ENCODE assay signal across 9 mouse cellular contexts in genomic region chr2:24863010-24863409, GRCm38 (mm10). TPM values are rescaled to one million over a fixed set of nuclear protein-coding genes. Genes with fewer than 3 reads are reported as not detected.
DNase-seq lines count a peak whose midpoint lies in the region; ATAC-seq and TF ChIP-seq lines count a peak whose summit lies in the region.
"Had no signal": no experiment of that assay in that cellular context is flagged by ENCODE, and none has a peak within 500 bp of the region (broad histone marks: within the 10 kb centered on the region; RNA-seq: fewer than 3 reads in every experiment).

No protein-coding gene starts in this region.

- H3K9me3 ChIP-seq in intestine, embryonic 15.5 days = no peaks in the 10 kb centered on the region
- H3K9me3 ChIP-seq: lung, embryonic 15.5 days had no signal

- peak; percentile 57; the same call in 1 of the 2 replicates for ATAC-seq in megakaryocyte progenitor cell, adult 5-6 weeks (replicated peaks; ENCODE audit: poor library complexity)
- no peak for ATAC-seq in intestine, embryonic 15.5 days

- H3K36me3 ChIP-seq in heart, adult 2 months (ENCODE audit: control insufficient read depth, insufficient read depth, low read length) = no peaks in the 10 kb centered on the region
- H3K36me3 ChIP-seq in intestine, embryonic 15.5 days = peaks cover 11% of the 10 kb centered on the region

- no peak overlapping the region for H3K27ac ChIP-seq in heart, adult 2 months
- no peak overlapping the region for H3K27ac ChIP-seq in bone marrow, adult 2 months (ENCODE audit: control insufficient read depth, insufficient read depth, low read depth, low read length, poor library complexity)
- no peak overlapping the region for H3K27ac ChIP-seq in intestine, embryonic 15.5 days
- H3K27ac ChIP-seq: lung, embryonic 15.5 days had no signal

- WGBS in heart, adult 2 months = 86% methylated on average over 8 of the region's 8 CpGs
- WGBS in bone marrow, adult 2 months = 77% methylated on average over 8 of the region's 8 CpGs
- 82% methylated on average over 8 of the region's 8 CpGs for WGBS in intestine, embryonic 15.5 days

- H3K9ac ChIP-seq in heart, adult 2 months (ENCODE audit: low read depth, low read length) = no peak overlapping the region
- H3K9ac ChIP-seq in intestine, embryonic 15.5 days = no peak overlapping the region
- H3K9ac ChIP-seq: lung, embryonic 15.5 days had no signal

- TF ChIP-seq EP300 in heart, adult 2 months (IDR thresholded peaks at IDR 0.05; ENCODE audit: insufficient read depth, low read depth, low read length) = no peak

- H3K79me2 ChIP-seq in heart, adult 2 months (replicated peaks; ENCODE audit: control insufficient read depth, insufficient read depth, low read length) = no peaks in the 10 kb centered on the region

- H3K27me3 ChIP-seq in heart, adult 2 months (ENCODE audit: control insufficient read depth, insufficient read depth, low read length) = no peaks in the 10 kb centered on the region
- no peaks in the 10 kb centered on the region for H3K27me3 ChIP-seq in intestine, embryonic 15.5 days (replicated peaks)
- H3K27me3 ChIP-seq: lung, embryonic 15.5 days had no signal

- H3K4me3 ChIP-seq in heart, adult 2 months = no peak overlapping the region
- no peak overlapping the region for H3K4me3 ChIP-seq in bone marrow, adult 2 months (replicated peaks; ENCODE audit: control insufficient read depth, low read depth, low read length)
- no peak overlapping the region for H3K4me3 ChIP-seq in intestine, embryonic 15.5 days (replicated peaks)
- H3K4me3 ChIP-seq: lung, embryonic 15.5 days had no signal

- intact Hi-C loops in heart, adult 2 months (cut with DNase I) = no loop called here

- TF ChIP-seq POLR2A in heart, adult 2 months (IDR thresholded peaks at IDR 0.05; ENCODE audit: insufficient read depth, low read depth, low read length) = no peak
- TF ChIP-seq POLR2A in bone marrow, adult 2 months (IDR thresholded peaks at IDR 0.05; ENCODE audit: borderline replicate concordance, control insufficient read depth, low read depth, low read length) = no peak

- no peak overlapping the region for H3K4me2 ChIP-seq in intestine, embryonic 15.5 days (replicated peaks)
- H3K4me2 ChIP-seq: lung, embryonic 15.5 days had no signal

- TF ChIP-seq CTCF in heart, adult 2 months (IDR thresholded peaks at IDR 0.05) = peak; percentile 57
- TF ChIP-seq CTCF in bone marrow, adult 2 months (IDR thresholded peaks at IDR 0.05; ENCODE audit: control insufficient read depth, insufficient read depth, low read length) = peak; percentile 28

- DNase-seq in heart, adult 2 months = no peak
- no peak for DNase-seq in heart, adult 9 months (ENCODE audit: low spot score in 2 of 2)
- DNase-seq in right cerebral cortex, postnatal 14 days = peak; percentile 18
- DNase-seq in right cerebral cortex, postnatal 25 days = no peak
- DNase-seq in spleen, postnatal 4 days (ENCODE audit: low spot score in 2 of 2) = no peak

- H3K4me1 ChIP-seq in heart, adult 2 months (ENCODE audit: control insufficient read depth, insufficient read depth, low read length) = no peaks in the 10 kb centered on the region
- H3K4me1 ChIP-seq in bone marrow, adult 2 months (ENCODE audit: control insufficient read depth, insufficient read depth, low read length) = no peaks in the 10 kb centered on the region
- no peaks in the 10 kb centered on the region for H3K4me1 ChIP-seq in intestine, embryonic 15.5 days (replicated peaks)
- H3K4me1 ChIP-seq: lung, embryonic 15.5 days had no signal

RNA-seq across cellular contexts. Expression of gene Ehmt1, which starts 56.4 kb away (rescaled TPM):
- 10 to 100 TPM; 29.8 to 33.2 TPM for total RNA-seq in heart, adult 2 months (2021)
- 27.0 and 47.8 TPM in 2 replicates for polyA plus RNA-seq in heart, adult 2 months (2012; rRNA removed)
- 18.0 and 31.3 TPM in 2 replicates for polyA plus RNA-seq in bone marrow, adult 2 months (2011; ENCODE audit: insufficient read depth, insufficient read length, low replicate concordance, missing spikeins)
- 34.4 and 36.7 TPM in 2 replicates for total RNA-seq in megakaryocyte progenitor cell, adult 5-6 weeks (2015)
- 63.1 and 87.0 TPM in 2 replicates for total RNA-seq in megakaryocyte progenitor cell, adult 5-6 weeks (2017)
- polyA plus RNA-seq in intestine, embryonic 15.5 days (2015; fragmentation: Nextera tagmentation; extraction: Ambion mirVana) = 71.7 and 72.4 TPM in 2 replicates
